Mouse (Mus musculus) C2C12 (cell line): ENCODE data around the gene Gm9747.

ENCODE experiments used
- CEBPB ChIP-seq: IDR thresholded peaks from one replicate; pipeline ENCODE4 v1.6.1; 2011; ENCODE audit warnings: low read depth, mild to moderate bottlenecking, control low read depth, moderate library complexity
- CTCF ChIP-seq: IDR thresholded peaks from one replicate; pipeline ENCODE4 v1.5.1; 2011; ENCODE audit not compliant: control insufficient read depth, insufficient read depth, insufficient read length
- MAX ChIP-seq: IDR thresholded peaks from one replicate; pipeline ENCODE4 v1.6.1; 2011; ENCODE audit warnings: mild to moderate bottlenecking, control low read depth
- MYOD1 ChIP-seq: IDR thresholded peaks from one replicate; pipeline ENCODE4 v1.6.1; 2011; ENCODE audit warnings: low read depth; ENCODE audit not compliant: control insufficient read depth, insufficient read length
- MYOG ChIP-seq: IDR thresholded peaks from one replicate; pipeline ENCODE4 v1.6.1; 2011; ENCODE audit not compliant: control insufficient read depth, insufficient read length; ENCODE audit errors: extremely low read depth
- USF1 ChIP-seq: IDR thresholded peaks from one replicate; pipeline ENCODE4 v1.6.1; 2011; ENCODE audit warnings: low read depth, mild to moderate bottlenecking, control low read depth, moderate library complexity

DNA sequence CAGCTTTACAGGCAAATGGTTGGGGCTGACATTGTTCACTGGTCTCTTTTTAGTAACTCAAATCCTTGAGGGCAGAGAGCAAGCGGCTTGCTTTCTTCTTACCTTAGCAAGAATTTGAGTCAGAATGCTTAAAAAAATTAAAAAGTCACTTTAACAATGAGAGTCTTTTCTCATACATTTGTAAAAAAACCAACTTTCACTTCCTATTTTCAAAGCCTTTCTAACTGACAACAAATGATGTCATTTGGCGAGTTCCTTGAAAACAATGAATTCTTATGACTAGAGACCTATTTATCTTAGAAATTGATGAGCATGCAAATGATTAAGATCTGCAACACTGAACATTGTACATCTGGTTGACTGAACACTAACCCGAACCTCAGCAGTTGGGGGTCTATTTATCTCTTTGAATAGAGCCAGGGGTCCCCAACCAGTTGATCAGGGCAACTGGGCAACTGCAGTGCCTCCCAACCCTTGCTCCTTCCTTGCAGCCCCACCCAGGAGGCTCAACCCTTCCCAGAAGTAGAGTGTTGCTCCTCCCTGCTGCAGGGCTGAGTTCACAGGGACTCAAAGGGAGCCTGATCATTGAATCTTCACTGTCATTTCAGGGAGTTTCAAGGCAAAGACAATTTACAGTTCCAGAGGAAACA, 2.7 kb downstream of the Gm9747 start:
- TF ChIP-seq CTCF (no peak), CEBPB (no peak), MYOD1 (no peak), MAX (no peak), MYOG (no peak), USF1 (no peak)
